Mouse (Mus musculus) monocyte, adult 2 months (primary cell): ENCODE results near the gene Olfr1084.
"Not testable (repeated sequence)": the region's sequence is repeated elsewhere in the genome, so short reads cannot be mapped to it uniquely, and the experiment has no call there.

ENCODE experiments used
- DNase-seq, 2 experiments: peaks; one replicate each; pipeline ENCODE4 v3.0.0; 2022; ENCODE audit warnings: low spot score in 2 of 2, low read depth in 1 of 2

The Olfr1084 gene

GRCm38 (mm10) chr2:86639625-86640024, at the start of gene Olfr1084:
Gene Olfr1084 (minus strand): TSS chr2:86639725.
- DNase-seq: not testable (repeated sequence)

GRCm38 (mm10) chr2:86679992-86680391, 40.5 kb upstream of the Olfr1084 start, which contains the start of gene Olfr1086:
Gene Olfr1086 (minus strand): TSS chr2:86680092.
- no peak for DNase-seq

GRCm38 (mm10) chr2:86661919-86662318, 22.4 kb upstream of the Olfr1084 start, which contains the start of gene Olfr1085:
Gene Olfr1085 (minus strand): TSS chr2:86662019.
- no peak for DNase-seq

GRCm38 (mm10) chr2:86598866-86599265, 40.7 kb downstream of the Olfr1084 start, which contains the start of gene Olfr1082:
Gene Olfr1082 (minus strand): TSS chr2:86598966.
- DNase-seq: not testable (repeated sequence)
